Mouse (Mus musculus): ENCODE measurements around the gene Rapgef1. TPM values are rescaled to one million over a fixed set of nuclear protein-coding genes. Genes with fewer than 3 reads are reported as not detected.

Gene Rapgef1
- polyA plus RNA-seq, 1 experiment from 2014 or later, result 13.3 TPM

DNA sequence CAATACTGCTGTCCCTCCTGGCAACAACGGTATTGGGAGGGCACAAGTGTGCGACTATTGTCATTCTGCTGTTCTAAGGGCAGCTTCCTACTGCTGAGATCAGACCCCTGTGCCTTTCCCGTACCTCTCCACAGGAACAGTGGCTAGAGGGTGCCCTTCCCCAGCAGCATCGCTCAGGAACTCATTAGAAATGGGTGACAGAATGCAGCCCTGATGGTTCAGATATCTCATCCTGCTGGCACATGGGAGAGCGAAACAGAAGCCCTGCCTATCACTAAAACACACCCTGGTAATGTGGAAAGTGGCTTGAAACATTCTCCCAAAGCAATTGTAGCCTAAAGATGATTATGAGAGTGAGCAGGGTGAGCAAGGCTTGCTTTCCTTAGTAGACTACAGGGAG is 15.0 kb downstream of the Rapgef1 start:
- H3K9ac ChIP-seq (ENCODE audit: low read depth, low read length), result no peak overlapping the region
- 82% methylated on average over 5 of the region's 5 CpGs for WGBS
- no peak for ATAC-seq (ENCODE audit: low FRiP score)

DNA sequence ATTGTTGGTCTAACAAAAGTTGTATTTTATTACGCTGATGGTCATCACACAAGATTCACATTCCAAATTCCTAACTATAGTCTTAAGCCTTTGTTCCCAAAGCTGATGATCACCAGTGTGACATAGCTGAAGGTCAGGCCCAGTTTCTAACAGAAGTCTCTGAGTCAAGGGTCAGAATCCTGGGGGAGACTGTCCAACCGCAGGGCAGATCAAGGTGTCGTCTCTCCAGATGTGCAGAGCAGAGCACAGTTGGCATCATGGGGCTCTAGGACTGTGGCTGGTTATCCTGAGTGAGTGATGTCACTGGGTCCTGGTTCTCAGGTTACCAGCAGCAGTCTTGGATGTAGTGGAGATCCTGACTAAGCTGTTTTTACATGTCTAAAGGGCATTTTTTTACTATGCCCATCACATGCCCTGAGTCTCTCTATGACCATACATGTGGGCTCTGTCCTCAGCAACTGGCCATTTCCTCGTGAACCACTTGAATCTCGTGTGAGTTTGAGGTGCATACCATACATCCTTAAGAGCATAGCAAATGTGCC is 16.5 kb downstream of the Rapgef1 start:
- Histone ChIP-seq H3K4me1 (replicated peaks; ENCODE audit: control insufficient read depth, insufficient read depth, low read length) (no peaks in the 10 kb centered on the region), H3K36me3 (ENCODE audit: control insufficient read depth, insufficient read depth, low read length) (no peaks in the 10 kb centered on the region), H3K4me3 (ENCODE audit: low read depth, low read length) (no peak overlapping the region), H3K9ac (ENCODE audit: low read depth, low read length) (no peak overlapping the region), H3K27me3 (ENCODE audit: control insufficient read depth, insufficient read depth, low read length) (no peaks in the 10 kb centered on the region), H3K9me3 (ENCODE audit: control insufficient read depth, low read length) (no peaks in the 10 kb centered on the region), H3K27ac (ENCODE audit: low read depth, low read length) (no peak overlapping the region), H3K4me2 (replicated peaks; ENCODE audit: low read depth, low read length) (no peak overlapping the region)
- ATAC-seq (ENCODE audit: low FRiP score) (no peak), DNase-seq (ENCODE audit: low spot score) (no peak)
- 90% methylated on average over 5 of the region's 5 CpGs for WGBS

More for the DNA sequence above, 15.0 kb downstream of the Rapgef1 start:
- no peak overlapping the region for H3K4me2 ChIP-seq (replicated peaks; ENCODE audit: low read depth, low read length)
- H3K4me1 ChIP-seq (replicated peaks; ENCODE audit: control insufficient read depth, insufficient read depth, low read length), result no peaks in the 10 kb centered on the region
- no peaks in the 10 kb centered on the region for H3K9me3 ChIP-seq (ENCODE audit: control insufficient read depth, low read length)
- H3K27me3 ChIP-seq (ENCODE audit: control insufficient read depth, insufficient read depth, low read length), result no peaks in the 10 kb centered on the region
- no peak overlapping the region for H3K4me3 ChIP-seq (ENCODE audit: low read depth, low read length)
- no peaks in the 10 kb centered on the region for H3K36me3 ChIP-seq (ENCODE audit: control insufficient read depth, insufficient read depth, low read length)
- no peak for DNase-seq (ENCODE audit: low spot score)
- no peak overlapping the region for H3K27ac ChIP-seq (ENCODE audit: low read depth, low read length)

DNA sequence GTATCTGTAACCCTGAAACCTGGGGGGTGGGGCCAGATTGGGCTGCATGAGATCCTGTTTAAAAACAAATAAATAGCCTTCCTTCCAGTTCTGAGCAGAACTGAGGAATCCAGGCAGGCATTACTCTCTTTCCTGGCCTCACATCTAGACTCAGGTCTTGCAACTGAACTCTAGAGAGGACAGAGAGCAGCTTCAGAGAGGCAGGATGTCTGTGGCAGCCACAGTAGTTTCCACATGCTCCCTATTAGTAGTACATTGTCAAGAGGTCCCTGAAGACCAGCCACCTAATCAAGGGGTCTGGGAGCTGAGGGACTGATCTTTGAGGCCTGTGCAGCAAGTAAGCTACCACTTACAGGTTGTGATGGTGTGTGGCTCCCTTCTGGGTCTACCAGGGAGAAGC is 18.0 kb downstream of the Rapgef1 start:
- DNase-seq (ENCODE audit: low spot score) (no peak), ATAC-seq (ENCODE audit: low FRiP score) (no peak)
- no peaks in the 10 kb centered on the region for H3K9me3 ChIP-seq (ENCODE audit: control insufficient read depth, low read length)
- H3K4me1 ChIP-seq (replicated peaks; ENCODE audit: control insufficient read depth, insufficient read depth, low read length), result no peaks in the 10 kb centered on the region
- H3K4me2 ChIP-seq (replicated peaks; ENCODE audit: low read depth, low read length), result no peak overlapping the region
- no peaks in the 10 kb centered on the region for H3K27me3 ChIP-seq (ENCODE audit: control insufficient read depth, insufficient read depth, low read length)
- no peak overlapping the region for H3K4me3 ChIP-seq (ENCODE audit: low read depth, low read length)
- no peak overlapping the region for H3K27ac ChIP-seq (ENCODE audit: low read depth, low read length)
- no peaks in the 10 kb centered on the region for H3K36me3 ChIP-seq (ENCODE audit: control insufficient read depth, insufficient read depth, low read length)
- H3K9ac ChIP-seq (ENCODE audit: low read depth, low read length), result no peak overlapping the region

DNA sequence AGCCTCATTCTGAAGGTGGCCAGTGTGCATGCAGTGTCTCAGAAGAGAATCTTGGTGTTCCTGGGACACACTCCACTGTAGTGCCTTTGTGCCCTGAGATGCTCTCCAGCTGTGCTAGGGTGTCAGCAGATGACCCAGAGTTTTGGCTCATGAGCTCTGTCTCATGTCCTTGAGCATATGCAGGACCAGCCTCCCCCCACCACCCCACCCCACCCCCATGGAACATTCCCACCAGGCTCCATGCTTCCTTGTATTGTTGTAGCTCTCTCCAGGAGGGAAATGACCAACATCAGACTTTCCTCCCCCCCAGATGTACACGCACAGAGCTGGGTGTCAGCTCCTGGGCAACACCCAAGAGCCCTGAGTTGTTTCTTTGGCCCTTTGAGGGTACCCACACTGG is 19.9 kb downstream of the Rapgef1 start:
- ATAC-seq (ENCODE audit: low FRiP score), result no peak
- Histone ChIP-seq H3K9me3 (ENCODE audit: control insufficient read depth, low read length) (no peaks in the 10 kb centered on the region), H3K9ac (ENCODE audit: low read depth, low read length) (no peak overlapping the region), H3K4me1 (replicated peaks; ENCODE audit: control insufficient read depth, insufficient read depth, low read length) (no peaks in the 10 kb centered on the region), H3K27me3 (ENCODE audit: control insufficient read depth, insufficient read depth, low read length) (no peaks in the 10 kb centered on the region), H3K36me3 (ENCODE audit: control insufficient read depth, insufficient read depth, low read length) (no peaks in the 10 kb centered on the region), H3K27ac (ENCODE audit: low read depth, low read length) (no peak overlapping the region), H3K4me2 (replicated peaks; ENCODE audit: low read depth, low read length) (no peak overlapping the region), H3K4me3 (ENCODE audit: low read depth, low read length) (no peak overlapping the region)
- 75% methylated on average over 1 of the region's 1 CpGs for WGBS
- DNase-seq (ENCODE audit: low spot score), result no peak

DNA sequence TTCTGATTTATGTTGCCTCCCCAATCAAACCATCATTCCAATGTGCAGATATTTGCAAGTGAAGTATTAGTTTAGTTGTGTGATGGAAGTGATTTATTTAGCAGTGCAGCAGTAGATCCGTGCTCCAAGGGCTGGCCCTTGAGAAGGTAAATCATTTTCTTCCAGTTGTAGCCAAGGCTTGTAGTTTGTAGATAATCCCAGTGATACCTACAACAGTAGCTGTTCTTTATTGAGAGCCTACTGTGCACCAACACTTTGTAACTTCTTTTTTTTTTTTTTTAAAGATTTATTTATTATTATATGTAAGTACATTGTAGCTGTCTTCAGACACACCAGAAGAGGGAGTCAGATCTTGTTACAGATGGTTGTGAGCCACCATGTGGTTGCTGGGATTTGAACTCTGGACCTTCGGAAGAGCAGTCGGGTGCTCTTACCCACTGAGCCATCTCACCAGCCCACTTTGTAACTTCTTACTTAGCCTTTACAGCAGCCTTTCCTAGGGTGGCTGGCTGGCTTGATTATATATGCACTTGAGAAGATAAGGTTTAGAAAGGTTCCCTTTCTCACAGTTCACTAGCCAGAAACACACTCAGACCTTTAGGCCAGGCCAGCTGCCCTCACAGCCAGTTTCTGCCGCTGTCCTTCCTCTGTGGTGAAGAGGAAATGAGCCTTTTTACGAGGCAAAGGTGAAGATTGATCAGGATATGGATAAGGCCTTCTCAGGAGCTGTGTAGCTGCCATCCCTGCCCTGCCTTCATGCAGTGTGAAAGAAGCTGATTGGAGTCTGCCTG is 20.6 kb downstream of the Rapgef1 start:
- Histone ChIP-seq H3K4me3 (ENCODE audit: low read depth, low read length) (no peak overlapping the region), H3K4me1 (replicated peaks; ENCODE audit: control insufficient read depth, insufficient read depth, low read length) (no peaks in the 10 kb centered on the region), H3K36me3 (ENCODE audit: control insufficient read depth, insufficient read depth, low read length) (no peaks in the 10 kb centered on the region), H3K9ac (ENCODE audit: low read depth, low read length) (no peak overlapping the region), H3K27ac (ENCODE audit: low read depth, low read length) (no peak overlapping the region), H3K4me2 (replicated peaks; ENCODE audit: low read depth, low read length) (no peak overlapping the region), H3K9me3 (ENCODE audit: control insufficient read depth, low read length) (no peaks in the 10 kb centered on the region), H3K27me3 (ENCODE audit: control insufficient read depth, insufficient read depth, low read length) (no peaks in the 10 kb centered on the region)
- WGBS, result 89% methylated on average over 5 of the region's 5 CpGs
- DNase-seq (ENCODE audit: low spot score), result no peak
- ATAC-seq (ENCODE audit: low FRiP score), result no peak

DNA sequence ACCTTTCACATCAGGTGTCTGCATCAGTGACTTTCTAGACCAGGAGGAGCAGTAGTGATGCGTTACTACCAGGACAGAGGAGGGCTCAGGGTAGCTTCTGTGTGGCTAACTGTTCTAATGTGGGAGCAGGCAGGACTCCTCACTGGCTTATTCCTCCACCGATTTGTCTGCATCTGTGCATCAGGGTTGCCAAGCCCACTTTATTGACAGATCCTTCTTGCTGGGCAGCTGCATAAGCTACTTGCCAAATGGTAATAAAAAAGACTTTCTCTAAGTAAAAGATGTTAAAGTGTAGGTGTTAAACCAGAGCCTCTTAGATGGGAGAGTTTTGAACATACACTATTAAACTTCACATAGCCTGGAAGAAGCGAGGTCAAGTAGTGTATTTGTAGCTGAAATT is 22.2 kb downstream of the Rapgef1 start:
- Histone ChIP-seq H3K27ac (ENCODE audit: low read depth, low read length) (no peak overlapping the region), H3K9me3 (ENCODE audit: control insufficient read depth, low read length) (no peaks in the 10 kb centered on the region), H3K9ac (ENCODE audit: low read depth, low read length) (no peak overlapping the region), H3K36me3 (ENCODE audit: control insufficient read depth, insufficient read depth, low read length) (no peaks in the 10 kb centered on the region), H3K4me3 (ENCODE audit: low read depth, low read length) (no peak overlapping the region), H3K4me2 (replicated peaks; ENCODE audit: low read depth, low read length) (no peak overlapping the region), H3K4me1 (replicated peaks; ENCODE audit: control insufficient read depth, insufficient read depth, low read length) (no peaks in the 10 kb centered on the region), H3K27me3 (ENCODE audit: control insufficient read depth, insufficient read depth, low read length) (no peaks in the 10 kb centered on the region)
- WGBS, result 95% methylated on average over 3 of the region's 3 CpGs
- DNase-seq (ENCODE audit: low spot score), result no peak
- no peak for ATAC-seq (ENCODE audit: low FRiP score)

DNA sequence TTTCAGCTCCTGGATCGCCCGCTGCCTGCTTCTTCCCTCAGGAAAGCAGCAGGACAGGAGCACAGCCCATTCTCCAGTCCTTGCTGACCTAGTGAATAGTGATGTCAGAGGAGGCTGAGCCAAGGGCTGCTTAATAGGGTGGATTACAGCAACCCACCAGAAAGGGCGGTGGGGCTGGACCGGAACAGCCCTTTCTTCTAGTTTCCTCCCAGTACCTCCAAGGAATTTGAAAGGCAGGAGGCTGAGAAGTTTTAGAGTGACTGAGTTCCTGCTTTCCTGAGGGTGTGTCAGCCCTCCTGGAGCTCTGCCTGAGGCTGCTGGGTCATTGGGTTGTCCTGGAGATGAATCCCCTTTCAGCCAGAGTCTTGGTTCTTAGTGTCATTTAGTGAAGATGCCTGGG is 23.9 kb downstream of the Rapgef1 start:
- DNase-seq (ENCODE audit: low spot score), result no peak
- WGBS, result 61% methylated on average over 4 of the region's 4 CpGs
- Histone ChIP-seq H3K27ac (ENCODE audit: low read depth, low read length) (no peak overlapping the region), H3K9ac (ENCODE audit: low read depth, low read length) (no peak overlapping the region), H3K4me2 (replicated peaks; ENCODE audit: low read depth, low read length) (no peak overlapping the region), H3K9me3 (ENCODE audit: control insufficient read depth, low read length) (no peaks in the 10 kb centered on the region), H3K27me3 (ENCODE audit: control insufficient read depth, insufficient read depth, low read length) (no peaks in the 10 kb centered on the region), H3K4me3 (ENCODE audit: low read depth, low read length) (no peak overlapping the region), H3K4me1 (replicated peaks; ENCODE audit: control insufficient read depth, insufficient read depth, low read length) (no peaks in the 10 kb centered on the region), H3K36me3 (ENCODE audit: control insufficient read depth, insufficient read depth, low read length) (no peaks in the 10 kb centered on the region)
- ATAC-seq (ENCODE audit: low FRiP score), result no peak

DNA sequence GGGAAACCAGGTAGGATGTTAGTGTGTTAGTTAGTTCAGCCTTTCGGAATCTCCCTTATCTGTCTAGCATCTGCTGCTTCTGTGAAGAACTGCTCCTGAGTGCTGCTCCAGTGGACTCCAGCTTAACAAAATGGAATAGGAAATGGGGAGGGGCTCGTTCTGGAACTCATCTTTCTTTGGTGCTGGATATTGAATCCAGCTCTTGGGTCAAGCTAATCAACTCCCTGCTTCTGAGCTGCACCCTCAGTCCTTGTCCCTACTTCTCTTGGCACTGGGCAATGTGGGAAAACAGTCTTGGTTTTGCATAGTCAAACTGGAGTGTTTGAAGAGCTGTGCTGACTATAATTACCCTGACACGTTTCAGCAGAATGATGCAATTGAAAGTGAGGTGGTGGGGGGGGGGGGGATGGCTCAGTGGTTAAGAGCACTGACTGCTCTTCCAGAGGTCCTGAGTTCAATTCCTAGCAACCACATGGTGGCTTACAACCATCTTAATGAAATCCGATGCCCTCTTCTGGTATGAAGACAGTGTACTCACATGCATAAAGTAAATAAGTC is 25.6 kb downstream of the Rapgef1 start:
- Histone ChIP-seq H3K4me2 (replicated peaks; ENCODE audit: low read depth, low read length) (no peak overlapping the region), H3K36me3 (ENCODE audit: control insufficient read depth, insufficient read depth, low read length) (no peaks in the 10 kb centered on the region), H3K27me3 (ENCODE audit: control insufficient read depth, insufficient read depth, low read length) (no peaks in the 10 kb centered on the region), H3K27ac (ENCODE audit: low read depth, low read length) (no peak overlapping the region), H3K4me3 (ENCODE audit: low read depth, low read length) (no peak overlapping the region), H3K9me3 (ENCODE audit: control insufficient read depth, low read length) (no peaks in the 10 kb centered on the region), H3K9ac (ENCODE audit: low read depth, low read length) (no peak overlapping the region), H3K4me1 (replicated peaks; ENCODE audit: control insufficient read depth, insufficient read depth, low read length) (peaks cover 4% of the 10 kb centered on the region)
- DNase-seq (ENCODE audit: low spot score), result no peak
- ATAC-seq (ENCODE audit: low FRiP score), result no peak
- WGBS, result 81% methylated on average over 4 of the region's 4 CpGs

DNA sequence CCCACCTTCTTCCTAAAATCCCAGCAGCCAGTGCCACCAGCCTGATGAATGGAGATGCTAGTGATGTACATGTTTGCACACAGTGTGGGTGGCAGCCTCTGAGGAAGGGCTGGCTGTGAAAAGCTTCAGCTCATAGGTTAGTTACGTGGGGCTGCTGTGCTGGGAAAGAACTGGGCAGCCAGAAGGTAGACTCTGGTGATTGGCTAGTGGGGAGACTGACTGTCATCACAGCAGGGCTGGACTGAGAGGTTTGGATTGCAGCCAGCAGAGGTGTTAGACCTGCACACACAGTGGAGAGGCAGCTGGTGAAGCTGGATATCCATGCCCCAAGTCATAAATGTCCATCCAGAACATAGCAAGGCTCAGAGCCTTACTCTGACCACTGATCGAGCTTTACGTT is 27.1 kb downstream of the Rapgef1 start:
- no peak for ATAC-seq (ENCODE audit: low FRiP score)
- H3K36me3 ChIP-seq (ENCODE audit: control insufficient read depth, insufficient read depth, low read length), result no peaks in the 10 kb centered on the region
- H3K27me3 ChIP-seq (ENCODE audit: control insufficient read depth, insufficient read depth, low read length), result no peaks in the 10 kb centered on the region
- DNase-seq (ENCODE audit: low spot score), result no peak
- H3K9ac ChIP-seq (ENCODE audit: low read depth, low read length), result no peak overlapping the region
- no peak overlapping the region for H3K4me3 ChIP-seq (ENCODE audit: low read depth, low read length)
- no peak overlapping the region for H3K4me2 ChIP-seq (replicated peaks; ENCODE audit: low read depth, low read length)
- H3K27ac ChIP-seq (ENCODE audit: low read depth, low read length), result no peak overlapping the region
- no peaks in the 10 kb centered on the region for H3K9me3 ChIP-seq (ENCODE audit: control insufficient read depth, low read length)
- peaks cover 4% of the 10 kb centered on the region for H3K4me1 ChIP-seq (replicated peaks; ENCODE audit: control insufficient read depth, insufficient read depth, low read length)
- 84% methylated on average over 3 of the region's 3 CpGs for WGBS
